In the genomic region with DNA sequence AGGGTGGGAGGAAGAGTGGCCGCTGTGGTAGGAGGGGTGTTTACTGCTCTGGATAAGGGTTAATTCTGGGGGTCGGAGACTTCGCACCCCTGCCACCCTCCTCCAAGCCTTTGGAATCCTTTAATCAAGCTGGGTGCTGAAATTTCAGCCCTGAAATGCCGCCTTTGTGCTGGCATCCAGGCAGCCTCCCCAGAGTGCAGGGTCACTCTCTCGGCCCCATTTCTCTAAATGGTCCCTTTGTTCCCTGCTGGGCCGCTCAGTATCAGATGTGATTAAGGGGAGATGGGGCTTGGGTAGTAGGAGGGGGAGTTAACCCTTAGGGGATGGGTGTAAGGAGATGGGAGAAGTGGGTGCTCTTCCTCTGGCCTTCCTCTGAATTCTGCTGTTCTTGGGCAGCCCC, we compare ENCODE assay signal across 13 mouse cellular contexts. TPM values are rescaled to one million over a fixed set of nuclear protein-coding genes. Genes with fewer than 3 reads are reported as not detected.
DNase-seq lines count a peak whose midpoint lies in the region; ATAC-seq and TF ChIP-seq lines count a peak whose summit lies in the region.
"Had no signal": no experiment of that assay in that cellular context is flagged by ENCODE, and none has a peak within 500 bp of the region (broad histone marks: within the 10 kb centered on the region; RNA-seq: fewer than 3 reads in every experiment).

No protein-coding gene starts in this region.

- TF ChIP-seq CTCF in thymus, adult 2 months (IDR thresholded peaks at IDR 0.05; ENCODE audit: borderline replicate concordance, control insufficient read depth, extremely low read depth, insufficient read depth, low read length, poor library complexity), result no peak

- ATAC-seq in forebrain, embryonic 16.5 days, result no peak
- ATAC-seq in embryonic facial prominence, embryonic 11.5 days (replicated peaks; ENCODE audit: insufficient number of reproducible peaks, low FRiP score, low TSS enrichment, low read depth), result no peak
- 0 out of 2 replicates have a peak, but pooled peaks have one; percentile 30 for ATAC-seq in hindbrain, embryonic 12.5 days (ENCODE audit: low FRiP score)
- no peak for ATAC-seq in midbrain, embryonic 13.5 days

- H3K9ac ChIP-seq in forebrain, embryonic 16.5 days (replicated peaks; ENCODE audit: low read depth, low read length), result no peak overlapping the region
- peak overlapping the region; percentile 18; the same call in 1 of the 2 replicates for H3K9ac ChIP-seq in embryonic facial prominence, embryonic 11.5 days (replicated peaks; ENCODE audit: low read length)
- 0 out of 2 replicates have a peak overlapping the region, but pooled peaks have one; percentile 4 for H3K9ac ChIP-seq in hindbrain, embryonic 12.5 days
- H3K9ac ChIP-seq in midbrain, embryonic 13.5 days (replicated peaks), result no peak overlapping the region; the same call in 1 of the 2 replicates
- H3K9ac ChIP-seq: heart, embryonic 13.5 days had no signal

- peak overlapping the region; percentile 84 for H3K27ac ChIP-seq in forebrain, embryonic 10.5 days
- no peak overlapping the region for H3K27ac ChIP-seq in forebrain, embryonic 16.5 days (ENCODE audit: low read length)
- peak overlapping the region; percentile 65; the same call in 1 of the 2 replicates for H3K27ac ChIP-seq in embryonic facial prominence, embryonic 11.5 days (replicated peaks; ENCODE audit: low read depth, low read length)
- peak overlapping the region; percentile 94 for H3K27ac ChIP-seq in hindbrain, embryonic 12.5 days
- H3K27ac ChIP-seq in midbrain, embryonic 13.5 days, result peak overlapping the region; percentile 87
- H3K27ac ChIP-seq in thymus, adult 2 months (ENCODE audit: control insufficient read depth, insufficient read depth, low read length), result no peak overlapping the region
- H3K27ac ChIP-seq: heart, embryonic 13.5 days; macrophage; stomach, postnatal 0 days had no signal

- H3K9me3 ChIP-seq in forebrain, embryonic 10.5 days, result no peaks in the 10 kb centered on the region
- H3K9me3 ChIP-seq in forebrain, embryonic 16.5 days (ENCODE audit: control insufficient read depth, low read length), result no peaks in the 10 kb centered on the region
- no peaks in the 10 kb centered on the region for H3K9me3 ChIP-seq in embryonic facial prominence, embryonic 11.5 days (replicated peaks; ENCODE audit: control insufficient read depth, low read length)
- no peaks in the 10 kb centered on the region for H3K9me3 ChIP-seq in hindbrain, embryonic 12.5 days (replicated peaks)
- no peaks in the 10 kb centered on the region for H3K9me3 ChIP-seq in midbrain, embryonic 13.5 days
- H3K9me3 ChIP-seq: heart, embryonic 13.5 days had no signal

- no peak for DNase-seq in forebrain, embryonic 10.5 days (ENCODE audit: extremely low spot score, low spot score)
- no peak for DNase-seq in embryonic facial prominence, embryonic 11.5 days (ENCODE audit: low spot score)
- DNase-seq in thymus, adult 2 months, result no peak
- DNase-seq in cerebellum, postnatal 14 days, result no peak
- no peak for DNase-seq in B cell, adult 2 months
- DNase-seq: kidney, adult 11 months had no signal

- WGBS in forebrain, embryonic 10.5 days, result 43% methylated on average over 6 of the region's 6 CpGs
- WGBS in forebrain, embryonic 16.5 days, result 31% methylated on average over 6 of the region's 6 CpGs
- WGBS in embryonic facial prominence, embryonic 11.5 days, result 32% methylated on average over 6 of the region's 6 CpGs
- WGBS in hindbrain, embryonic 12.5 days, result 48% methylated on average over 6 of the region's 6 CpGs
- WGBS in midbrain, embryonic 13.5 days, result 43% methylated on average over 6 of the region's 6 CpGs
- 92% methylated on average over 6 of the region's 6 CpGs for WGBS in thymus, adult 2 months

- no peaks in the 10 kb centered on the region for H3K27me3 ChIP-seq in forebrain, embryonic 10.5 days (ENCODE audit: poor library complexity, severe bottlenecking)
- H3K27me3 ChIP-seq in forebrain, embryonic 16.5 days (replicated peaks; ENCODE audit: control insufficient read depth, insufficient read depth, low read length), result no peaks in the 10 kb centered on the region
- H3K27me3 ChIP-seq in embryonic facial prominence, embryonic 11.5 days (ENCODE audit: control insufficient read depth, insufficient read depth, low read length), result no peaks in the 10 kb centered on the region
- H3K27me3 ChIP-seq in hindbrain, embryonic 12.5 days, result no peaks in the 10 kb centered on the region
- H3K27me3 ChIP-seq in midbrain, embryonic 13.5 days, result no peaks in the 10 kb centered on the region
- H3K27me3 ChIP-seq in thymus, adult 2 months (ENCODE audit: control insufficient read depth, insufficient read depth, low read length), result no peaks in the 10 kb centered on the region

- no peak overlapping the region for H3K4me2 ChIP-seq in forebrain, embryonic 16.5 days (ENCODE audit: low read length)
- no peak overlapping the region for H3K4me2 ChIP-seq in embryonic facial prominence, embryonic 11.5 days (ENCODE audit: low read depth, low read length)
- H3K4me2 ChIP-seq in hindbrain, embryonic 12.5 days (replicated peaks), result no peak overlapping the region
- H3K4me2 ChIP-seq in midbrain, embryonic 13.5 days (replicated peaks), result no peak overlapping the region
- H3K4me2 ChIP-seq: heart, embryonic 13.5 days; liver, embryonic 11.5 days had no signal

- no peak for TF ChIP-seq POLR2A in thymus, adult 2 months (IDR thresholded peaks at IDR 0.05; ENCODE audit: control insufficient read depth, extremely low read depth, insufficient read depth, low read length, poor library complexity)

- H3K4me1 ChIP-seq in forebrain, embryonic 10.5 days, result peaks cover 53% of the 10 kb centered on the region
- 0 out of 2 replicates have a peak, but pooled peaks cover 4% of the 10 kb centered on the region for H3K4me1 ChIP-seq in forebrain, embryonic 16.5 days (replicated peaks; ENCODE audit: control insufficient read depth, insufficient read depth, low read length)
- no peaks in the 10 kb centered on the region; the same call in 1 of the 2 replicates for H3K4me1 ChIP-seq in embryonic facial prominence, embryonic 11.5 days (ENCODE audit: control insufficient read depth, insufficient read depth, low read length)
- peaks cover 33% of the 10 kb centered on the region for H3K4me1 ChIP-seq in hindbrain, embryonic 12.5 days
- peaks cover 31% of the 10 kb centered on the region for H3K4me1 ChIP-seq in midbrain, embryonic 13.5 days (replicated peaks)
- H3K4me1 ChIP-seq in thymus, adult 2 months (replicated peaks; ENCODE audit: control insufficient read depth, insufficient read depth, low read length), result no peaks in the 10 kb centered on the region

- no peak overlapping the region for H3K4me3 ChIP-seq in forebrain, embryonic 10.5 days
- H3K4me3 ChIP-seq in forebrain, embryonic 16.5 days (replicated peaks; ENCODE audit: low read length), result no peak overlapping the region
- H3K4me3 ChIP-seq in embryonic facial prominence, embryonic 11.5 days (ENCODE audit: low read depth, low read length), result no peak overlapping the region
- no peak overlapping the region for H3K4me3 ChIP-seq in hindbrain, embryonic 12.5 days
- H3K4me3 ChIP-seq in midbrain, embryonic 13.5 days (replicated peaks), result no peak overlapping the region
- H3K4me3 ChIP-seq in thymus, adult 2 months (ENCODE audit: control insufficient read depth, insufficient read depth, low read length), result no peak overlapping the region
- H3K4me3 ChIP-seq: heart, embryonic 13.5 days had no signal

- peaks cover 56% of the 10 kb centered on the region for H3K36me3 ChIP-seq in forebrain, embryonic 10.5 days (replicated peaks)
- no peaks in the 10 kb centered on the region; the same call in 1 of the 2 replicates for H3K36me3 ChIP-seq in forebrain, embryonic 16.5 days (ENCODE audit: control insufficient read depth, insufficient read depth)
- H3K36me3 ChIP-seq in embryonic facial prominence, embryonic 11.5 days (replicated peaks; ENCODE audit: control insufficient read depth, insufficient read depth, low read depth, low read length), result no peaks in the 10 kb centered on the region; the same call in none of the 2 replicates
- peaks cover 31% of the 10 kb centered on the region for H3K36me3 ChIP-seq in hindbrain, embryonic 12.5 days
- H3K36me3 ChIP-seq in midbrain, embryonic 13.5 days, result peaks cover 41% of the 10 kb centered on the region
- 0 out of 2 replicates have a peak, but pooled peaks cover 5% of the 10 kb centered on the region for H3K36me3 ChIP-seq in thymus, adult 2 months (ENCODE audit: control insufficient read depth, insufficient read depth, low read length)

RNA-seq across cellular contexts. Expression of a gene that starts 11.7 kb away (rescaled TPM):
- 6.9 and 8.1 TPM in 2 replicates for polyA plus RNA-seq in forebrain, embryonic 10.5 days (2016; fragmentation: Nextera tagmentation; extraction: Ambion mirVana)
- polyA plus RNA-seq in forebrain, embryonic 16.5 days (2015; fragmentation: Nextera tagmentation; extraction: Ambion mirVana), result 11.7 and 13.1 TPM in 2 replicates
- 6.8 and 7.9 TPM in 2 replicates for polyA plus RNA-seq in embryonic facial prominence, embryonic 11.5 days (2014; fragmentation: Nextera tagmentation; extraction: Ambion mirVana)
- polyA plus RNA-seq in hindbrain, embryonic 12.5 days (2016; fragmentation: Nextera tagmentation; extraction: Ambion mirVana), result 13.4 and 15.8 TPM in 2 replicates
- 14.0 and 16.6 TPM in 2 replicates for polyA plus RNA-seq in midbrain, embryonic 13.5 days (2015; fragmentation: Nextera tagmentation; extraction: Ambion mirVana)
- polyA plus RNA-seq in thymus, adult 2 months (2012; rRNA removed), result 1.3 and 1.8 TPM in 2 replicates

RNA-seq across cellular contexts. Expression of a gene that starts 11.9 kb away (rescaled TPM):
- 419 and 440 TPM in 2 replicates for polyA plus RNA-seq in forebrain, embryonic 10.5 days (2016; fragmentation: Nextera tagmentation; extraction: Ambion mirVana)
- polyA plus RNA-seq in forebrain, embryonic 16.5 days (2015; fragmentation: Nextera tagmentation; extraction: Ambion mirVana), result 253 and 256 TPM in 2 replicates
- polyA plus RNA-seq in embryonic facial prominence, embryonic 11.5 days (2014; fragmentation: Nextera tagmentation; extraction: Ambion mirVana), result 388 and 414 TPM in 2 replicates
- polyA plus RNA-seq in hindbrain, embryonic 12.5 days (2016; fragmentation: Nextera tagmentation; extraction: Ambion mirVana), result 298 and 337 TPM in 2 replicates
- polyA plus RNA-seq in midbrain, embryonic 13.5 days (2015; fragmentation: Nextera tagmentation; extraction: Ambion mirVana), result 295 and 296 TPM in 2 replicates
- polyA plus RNA-seq in thymus, adult 2 months (2012; rRNA removed), result 37.3 and 38.0 TPM in 2 replicates

RNA-seq across cellular contexts. Expression of a gene that starts 12.3 kb away (rescaled TPM):
- polyA plus RNA-seq in forebrain, embryonic 10.5 days (2016; fragmentation: Nextera tagmentation; extraction: Ambion mirVana), result 1.2 and 1.3 TPM in 2 replicates
- 2.0 and 2.2 TPM in 2 replicates for polyA plus RNA-seq in forebrain, embryonic 16.5 days (2015; fragmentation: Nextera tagmentation; extraction: Ambion mirVana)
- polyA plus RNA-seq in embryonic facial prominence, embryonic 11.5 days (2014; fragmentation: Nextera tagmentation; extraction: Ambion mirVana), result 11.6 and 12.2 TPM in 2 replicates
- 12.4 and 19.5 TPM in 2 replicates for polyA plus RNA-seq in hindbrain, embryonic 12.5 days (2016; fragmentation: Nextera tagmentation; extraction: Ambion mirVana)
- 0.58 and 0.67 TPM in 2 replicates for polyA plus RNA-seq in midbrain, embryonic 13.5 days (2015; fragmentation: Nextera tagmentation; extraction: Ambion mirVana)
- 0.87 and 0.88 TPM in 2 replicates for polyA plus RNA-seq in thymus, adult 2 months (2012; rRNA removed)
- polyA plus RNA-seq: macrophage had no signal

RNA-seq across cellular contexts. Expression of a gene that starts 44.0 kb away (rescaled TPM):
- polyA plus RNA-seq in forebrain, embryonic 10.5 days (2016; fragmentation: Nextera tagmentation; extraction: Ambion mirVana), result 5.1 and 5.5 TPM in 2 replicates
- 8.2 and 10.0 TPM in 2 replicates for polyA plus RNA-seq in forebrain, embryonic 16.5 days (2015; fragmentation: Nextera tagmentation; extraction: Ambion mirVana)
- polyA plus RNA-seq in embryonic facial prominence, embryonic 11.5 days (2014; fragmentation: Nextera tagmentation; extraction: Ambion mirVana), result 4.9 and 5.1 TPM in 2 replicates
- polyA plus RNA-seq in hindbrain, embryonic 12.5 days (2016; fragmentation: Nextera tagmentation; extraction: Ambion mirVana), result 12.4 and 16.3 TPM in 2 replicates
- 8.6 and 9.5 TPM in 2 replicates for polyA plus RNA-seq in midbrain, embryonic 13.5 days (2015; fragmentation: Nextera tagmentation; extraction: Ambion mirVana)
- polyA plus RNA-seq in thymus, adult 2 months (2012; rRNA removed), result 46.1 and 47.3 TPM in 2 replicates

Comparison
In these comparisons a context has a peak if more than half of its experiments do, and no peak if none do; other contexts are left out.
1. H3K27ac ChIP-seq: peak in forebrain, embryonic 10.5 days (single experiment), embryonic facial prominence, embryonic 11.5 days (single experiment), hindbrain, embryonic 12.5 days (single experiment) and midbrain, embryonic 13.5 days (single experiment); none in forebrain, embryonic 16.5 days (single experiment) and thymus, adult 2 months (single experiment).
2. H3K9ac ChIP-seq: peak in embryonic facial prominence, embryonic 11.5 days (single experiment) and hindbrain, embryonic 12.5 days (single experiment); none in forebrain, embryonic 16.5 days (single experiment) and midbrain, embryonic 13.5 days (single experiment).